ENCODE assay signal across 9 mouse cellular contexts in the genomic region with DNA sequence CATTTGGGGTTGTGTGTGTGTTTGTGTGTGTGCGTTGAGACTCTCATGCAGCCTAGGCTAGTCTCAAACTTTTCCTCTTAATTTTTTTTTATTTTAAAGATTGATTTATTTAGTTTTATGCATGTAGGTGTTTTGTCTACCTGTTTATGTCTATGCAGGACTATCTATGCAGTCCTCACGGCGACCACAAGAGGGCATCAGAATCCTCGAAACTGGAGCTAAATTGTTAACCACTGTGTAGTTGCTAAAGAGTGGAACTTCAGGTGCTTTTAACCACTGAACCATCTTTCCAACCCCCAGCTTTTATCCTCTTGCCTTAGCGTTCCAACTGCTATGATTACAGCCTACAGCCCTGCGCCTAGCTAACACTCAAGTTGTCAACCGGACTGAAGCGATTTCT. TPM values are rescaled to one million over a fixed set of nuclear protein-coding genes. Genes with fewer than 3 reads are reported as not detected.
A peak's percentile ranks its signal among the peaks of the same experiment; 100 is the strongest.
DNase-seq lines count a peak whose midpoint lies in the region; ATAC-seq lines count a peak whose summit lies in the region.
"Had no signal": no experiment of that assay in that cellular context is flagged by ENCODE, and none has a peak within 500 bp of the region (broad histone marks: within the 10 kb centered on the region; RNA-seq: fewer than 3 reads in every experiment).

No protein-coding gene starts in this region.

- H3K4me3 ChIP-seq in forebrain, embryonic 10.5 days, result no peak overlapping the region
- H3K4me3 ChIP-seq in forebrain, embryonic 16.5 days (replicated peaks; ENCODE audit: low read length), result no peak overlapping the region
- no peak overlapping the region for H3K4me3 ChIP-seq in embryonic facial prominence, embryonic 12.5 days
- H3K4me3 ChIP-seq in hindbrain, embryonic 16.5 days (ENCODE audit: low read length), result no peak overlapping the region
- H3K4me3 ChIP-seq in midbrain, embryonic 15.5 days, result no peak overlapping the region
- H3K4me3 ChIP-seq: limb, embryonic 15.5 days had no signal

- H3K4me2 ChIP-seq in forebrain, embryonic 16.5 days (ENCODE audit: low read length), result no peak overlapping the region
- H3K4me2 ChIP-seq in embryonic facial prominence, embryonic 12.5 days (replicated peaks), result no peak overlapping the region
- H3K4me2 ChIP-seq in hindbrain, embryonic 16.5 days (ENCODE audit: low read length), result no peak overlapping the region
- H3K4me2 ChIP-seq in midbrain, embryonic 15.5 days, result no peak overlapping the region
- H3K4me2 ChIP-seq: limb, embryonic 15.5 days had no signal

- no peak; the same call in 1 of the 2 replicates for ATAC-seq in forebrain, embryonic 16.5 days
- ATAC-seq in embryonic facial prominence, embryonic 12.5 days (ENCODE audit: insufficient number of reproducible peaks, insufficient read depth, low FRiP score, low TSS enrichment), result peak; percentile 35; the same call in 1 of the 2 replicates
- peak; percentile 63; the same call in 1 of the 2 replicates for ATAC-seq in hindbrain, embryonic 16.5 days
- peak; percentile 67; the same call in 1 of the 2 replicates for ATAC-seq in midbrain, embryonic 15.5 days (replicated peaks)

- whole genome bisulfite sequencing in forebrain, embryonic 10.5 days, result 47% methylated on average over 8 of the region's 8 CpGs
- WGBS in forebrain, embryonic 16.5 days, result 45% methylated on average over 8 of the region's 8 CpGs
- 46% methylated on average over 8 of the region's 8 CpGs for WGBS in embryonic facial prominence, embryonic 12.5 days
- 51% methylated on average over 8 of the region's 8 CpGs for WGBS in hindbrain, embryonic 16.5 days
- WGBS in midbrain, embryonic 15.5 days, result 52% methylated on average over 8 of the region's 8 CpGs

- no peaks in the 10 kb centered on the region for H3K4me1 ChIP-seq in forebrain, embryonic 10.5 days
- H3K4me1 ChIP-seq in forebrain, embryonic 16.5 days (replicated peaks; ENCODE audit: control insufficient read depth, insufficient read depth, low read length), result no peaks in the 10 kb centered on the region
- no peaks in the 10 kb centered on the region for H3K4me1 ChIP-seq in embryonic facial prominence, embryonic 12.5 days
- H3K4me1 ChIP-seq in hindbrain, embryonic 16.5 days (ENCODE audit: control insufficient read depth, insufficient read depth, low read depth, low read length), result no peaks in the 10 kb centered on the region
- H3K4me1 ChIP-seq in midbrain, embryonic 15.5 days, result no peaks in the 10 kb centered on the region
- H3K4me1 ChIP-seq: limb, embryonic 15.5 days had no signal

- no peak overlapping the region for H3K9ac ChIP-seq in forebrain, embryonic 16.5 days (replicated peaks; ENCODE audit: low read depth, low read length)
- H3K9ac ChIP-seq in embryonic facial prominence, embryonic 12.5 days, result no peak overlapping the region
- no peak overlapping the region for H3K9ac ChIP-seq in hindbrain, embryonic 16.5 days (ENCODE audit: low read depth, low read length)
- no peak overlapping the region for H3K9ac ChIP-seq in midbrain, embryonic 15.5 days
- H3K9ac ChIP-seq: limb, embryonic 15.5 days had no signal

- H3K27me3 ChIP-seq in forebrain, embryonic 10.5 days (ENCODE audit: poor library complexity, severe bottlenecking), result no peaks in the 10 kb centered on the region
- no peaks in the 10 kb centered on the region for H3K27me3 ChIP-seq in forebrain, embryonic 16.5 days (replicated peaks; ENCODE audit: control insufficient read depth, insufficient read depth, low read length)
- no peaks in the 10 kb centered on the region for H3K27me3 ChIP-seq in embryonic facial prominence, embryonic 12.5 days
- H3K27me3 ChIP-seq in hindbrain, embryonic 16.5 days (replicated peaks; ENCODE audit: control insufficient read depth, insufficient read depth, low read length), result no peaks in the 10 kb centered on the region
- no peaks in the 10 kb centered on the region for H3K27me3 ChIP-seq in midbrain, embryonic 15.5 days (replicated peaks)
- H3K27me3 ChIP-seq: limb, embryonic 15.5 days had no signal

- intact Hi-C loops in left cerebral cortex, postnatal 10 days (cut with DNase I), result loop anchor here (1.0 kb wide), 1 partner anchor 88 kb away; no protein-coding TSS in a partner anchor

- no peaks in the 10 kb centered on the region for H3K36me3 ChIP-seq in forebrain, embryonic 10.5 days (replicated peaks)
- H3K36me3 ChIP-seq in forebrain, embryonic 16.5 days (ENCODE audit: control insufficient read depth, insufficient read depth), result no peaks in the 10 kb centered on the region
- no peaks in the 10 kb centered on the region for H3K36me3 ChIP-seq in embryonic facial prominence, embryonic 12.5 days
- no peaks in the 10 kb centered on the region for H3K36me3 ChIP-seq in hindbrain, embryonic 16.5 days (ENCODE audit: control insufficient read depth, insufficient read depth, low read length)
- no peaks in the 10 kb centered on the region for H3K36me3 ChIP-seq in midbrain, embryonic 15.5 days (replicated peaks)
- H3K36me3 ChIP-seq: limb, embryonic 15.5 days had no signal

- DNase-seq in forebrain, embryonic 10.5 days (ENCODE audit: extremely low spot score, low spot score), result peak; percentile 53
- DNase-seq in adrenal gland, adult 18-20 months (ENCODE audit: low spot score in 2 of 2), result peak; percentile 58 to 64
- DNase-seq in left cerebral cortex, postnatal 10 days (ENCODE audit: extremely low spot score in 1 of 2, low spot score in 2 of 2), result peak; percentile 7 to 51
- peak; percentile 7 for DNase-seq in thymus, postnatal 0 days (ENCODE audit: low spot score)

- no peak overlapping the region for H3K27ac ChIP-seq in forebrain, embryonic 10.5 days
- H3K27ac ChIP-seq in forebrain, embryonic 16.5 days (ENCODE audit: low read length), result no peak overlapping the region
- H3K27ac ChIP-seq in embryonic facial prominence, embryonic 12.5 days, result no peak overlapping the region
- no peak overlapping the region for H3K27ac ChIP-seq in hindbrain, embryonic 16.5 days (ENCODE audit: low read depth, low read length)
- no peak overlapping the region for H3K27ac ChIP-seq in midbrain, embryonic 15.5 days
- H3K27ac ChIP-seq: limb, embryonic 15.5 days had no signal

- H3K9me3 ChIP-seq in forebrain, embryonic 10.5 days, result peaks cover under 1% of the 10 kb centered on the region; the same call in 1 of the 2 replicates
- H3K9me3 ChIP-seq in forebrain, embryonic 16.5 days (ENCODE audit: control insufficient read depth, low read length), result no peaks in the 10 kb centered on the region
- H3K9me3 ChIP-seq in embryonic facial prominence, embryonic 12.5 days, result no peaks in the 10 kb centered on the region
- no peaks in the 10 kb centered on the region for H3K9me3 ChIP-seq in hindbrain, embryonic 16.5 days (ENCODE audit: control insufficient read depth, low read length)
- H3K9me3 ChIP-seq in midbrain, embryonic 15.5 days, result no peaks in the 10 kb centered on the region
- H3K9me3 ChIP-seq: limb, embryonic 15.5 days had no signal

RNA-seq across cellular contexts. Expression of gene Trim60, which starts 4.1 kb away (rescaled TPM):
- polyA plus RNA-seq in forebrain, embryonic 10.5 days (2016; fragmentation: Nextera tagmentation; extraction: Ambion mirVana), result not detected in 2 replicates
- not detected in 2 replicates for polyA plus RNA-seq in forebrain, embryonic 16.5 days (2015; fragmentation: Nextera tagmentation; extraction: Ambion mirVana)
- total RNA-seq in adrenal gland, adult 18-20 months (2021), result not detected
- not detected in 2 replicates for polyA plus RNA-seq in embryonic facial prominence, embryonic 12.5 days (2016; fragmentation: Nextera tagmentation; extraction: Ambion mirVana)
- not detected in 2 replicates for polyA plus RNA-seq in hindbrain, embryonic 16.5 days (2015; fragmentation: Nextera tagmentation; extraction: Ambion mirVana)
- total RNA-seq in left cerebral cortex, postnatal 10 days (2021), result not detected
- polyA plus RNA-seq in midbrain, embryonic 15.5 days (2015; fragmentation: Nextera tagmentation; extraction: Ambion mirVana), result not detected in 2 replicates
- not detected in 2 replicates for polyA plus RNA-seq in thymus, postnatal 0 days (2015; fragmentation: Nextera tagmentation; extraction: Ambion mirVana)

RNA-seq across cellular contexts. Expression of gene Trim61, which starts 4.2 kb away (rescaled TPM):
- polyA plus RNA-seq in forebrain, embryonic 10.5 days (2016; fragmentation: Nextera tagmentation; extraction: Ambion mirVana), result 0.07 TPM in 1 of 2 replicates, not detected in the other
- polyA plus RNA-seq in forebrain, embryonic 16.5 days (2015; fragmentation: Nextera tagmentation; extraction: Ambion mirVana), result not detected in 2 replicates
- not detected for total RNA-seq in adrenal gland, adult 18-20 months (2021)
- polyA plus RNA-seq in embryonic facial prominence, embryonic 12.5 days (2016; fragmentation: Nextera tagmentation; extraction: Ambion mirVana), result 0.22 TPM in 1 of 2 replicates, not detected in the other
- 0.10 TPM in 1 of 2 replicates, not detected in the other for polyA plus RNA-seq in hindbrain, embryonic 16.5 days (2015; fragmentation: Nextera tagmentation; extraction: Ambion mirVana)
- total RNA-seq in left cerebral cortex, postnatal 10 days (2021), result not detected
- polyA plus RNA-seq in midbrain, embryonic 15.5 days (2015; fragmentation: Nextera tagmentation; extraction: Ambion mirVana), result not detected in 2 replicates
- not detected in 2 replicates for polyA plus RNA-seq in thymus, postnatal 0 days (2015; fragmentation: Nextera tagmentation; extraction: Ambion mirVana)

RNA-seq across cellular contexts. Expression of gene Apela, which starts 14.7 kb away (rescaled TPM):
- polyA plus RNA-seq in forebrain, embryonic 10.5 days (2016; fragmentation: Nextera tagmentation; extraction: Ambion mirVana), result 2.7 and 3.1 TPM in 2 replicates
- 0.45 and 1.1 TPM in 2 replicates for polyA plus RNA-seq in forebrain, embryonic 16.5 days (2015; fragmentation: Nextera tagmentation; extraction: Ambion mirVana)
- not detected for total RNA-seq in adrenal gland, adult 18-20 months (2021)
- polyA plus RNA-seq in embryonic facial prominence, embryonic 12.5 days (2016; fragmentation: Nextera tagmentation; extraction: Ambion mirVana), result 3.3 and 4.2 TPM in 2 replicates
- 0.74 and 1.2 TPM in 2 replicates for polyA plus RNA-seq in hindbrain, embryonic 16.5 days (2015; fragmentation: Nextera tagmentation; extraction: Ambion mirVana)
- total RNA-seq in left cerebral cortex, postnatal 10 days (2021), result not detected
- 0.84 and 1.0 TPM in 2 replicates for polyA plus RNA-seq in midbrain, embryonic 15.5 days (2015; fragmentation: Nextera tagmentation; extraction: Ambion mirVana)
- 0.13 TPM in 1 of 2 replicates, not detected in the other for polyA plus RNA-seq in thymus, postnatal 0 days (2015; fragmentation: Nextera tagmentation; extraction: Ambion mirVana)

RNA-seq across cellular contexts. Expression of gene Trim75, which starts 34.9 kb away (rescaled TPM):
- polyA plus RNA-seq in forebrain, embryonic 10.5 days (2016; fragmentation: Nextera tagmentation; extraction: Ambion mirVana), result not detected in 2 replicates
- 0.34 TPM in 1 of 2 replicates, not detected in the other for polyA plus RNA-seq in forebrain, embryonic 16.5 days (2015; fragmentation: Nextera tagmentation; extraction: Ambion mirVana)
- not detected for total RNA-seq in adrenal gland, adult 18-20 months (2021)
- not detected in 2 replicates for polyA plus RNA-seq in embryonic facial prominence, embryonic 12.5 days (2016; fragmentation: Nextera tagmentation; extraction: Ambion mirVana)
- 0.05 TPM in 1 of 2 replicates, not detected in the other for polyA plus RNA-seq in hindbrain, embryonic 16.5 days (2015; fragmentation: Nextera tagmentation; extraction: Ambion mirVana)
- not detected for total RNA-seq in left cerebral cortex, postnatal 10 days (2021)
- polyA plus RNA-seq in midbrain, embryonic 15.5 days (2015; fragmentation: Nextera tagmentation; extraction: Ambion mirVana), result 0.18 and 0.19 TPM in 2 replicates
- polyA plus RNA-seq in thymus, postnatal 0 days (2015; fragmentation: Nextera tagmentation; extraction: Ambion mirVana), result not detected in 2 replicates

RNA-seq across cellular contexts. Expression of gene Gm10663, which starts 52.3 kb away (rescaled TPM):
- polyA plus RNA-seq in forebrain, embryonic 10.5 days (2016; fragmentation: Nextera tagmentation; extraction: Ambion mirVana), result not detected in 2 replicates
- not detected in 2 replicates for polyA plus RNA-seq in forebrain, embryonic 16.5 days (2015; fragmentation: Nextera tagmentation; extraction: Ambion mirVana)
- not detected for total RNA-seq in adrenal gland, adult 18-20 months (2021)
- polyA plus RNA-seq in embryonic facial prominence, embryonic 12.5 days (2016; fragmentation: Nextera tagmentation; extraction: Ambion mirVana), result not detected in 2 replicates
- not detected in 2 replicates for polyA plus RNA-seq in hindbrain, embryonic 16.5 days (2015; fragmentation: Nextera tagmentation; extraction: Ambion mirVana)
- not detected for total RNA-seq in left cerebral cortex, postnatal 10 days (2021)
- polyA plus RNA-seq in midbrain, embryonic 15.5 days (2015; fragmentation: Nextera tagmentation; extraction: Ambion mirVana), result not detected in 2 replicates
- polyA plus RNA-seq in thymus, postnatal 0 days (2015; fragmentation: Nextera tagmentation; extraction: Ambion mirVana), result not detected in 2 replicates
- polyA plus RNA-seq: limb, embryonic 15.5 days had no signal

Comparison
In these comparisons a context has a peak if more than half of its experiments do, and no peak if none do; other contexts are left out.
1. DNase-seq: peak in every context shown above with its lines; median percentile 61 in adrenal gland, adult 18-20 months; 53 in forebrain, embryonic 10.5 days; 29 in left cerebral cortex, postnatal 10 days; 7 in thymus, postnatal 0 days.